Mouse (Mus musculus) urinary bladder, postnatal 14 days (tissue): ENCODE measurements at regions not wholly inside any gene's neighbourhood (a gene's known extent, or its start where the extent isn't known, plus 50 kb on each side); places are given as distances from the start of the nearest gene placed in this dataset.

Experiments
- DNase-seq: peaks from one replicate; pipeline ENCODE4 v3.0.0; 2021; ENCODE audit warnings: low spot score

- DNase-seq, result no peak
These were observed 128.9 kb upstream of the Cnr1 start for GRCm38 (mm10) chr4:33795461-33795860.

GRCm38 (mm10) chr4:33797964-33798363, 126.4 kb upstream of the Cnr1 start:
- DNase-seq, result no peak

- no peak for DNase-seq
These were observed 125.7 kb upstream of the Cnr1 start for GRCm38 (mm10) chr4:33798654-33799053.

GRCm38 (mm10) chr4:33799110-33799509, 125.3 kb upstream of the Cnr1 start:
- no peak for DNase-seq

- no peak for DNase-seq
These were observed 124.6 kb upstream of the Cnr1 start for GRCm38 (mm10) chr4:33799831-33800230.

GRCm38 (mm10) chr4:33812338-33812737, 112.1 kb upstream of the Cnr1 start:
- no peak for DNase-seq

GRCm38 (mm10) chr4:33823850-33824249, 100.5 kb upstream of the Cnr1 start:
- DNase-seq, result no peak

- no peak for DNase-seq
These were observed 91.3 kb upstream of the Cnr1 start for GRCm38 (mm10) chr4:33833134-33833533.

- DNase-seq, result no peak
These were observed 86.0 kb upstream of the Cnr1 start for GRCm38 (mm10) chr4:33838436-33838835.

GRCm38 (mm10) chr4:33840119-33840518, 84.3 kb upstream of the Cnr1 start:
- no peak for DNase-seq

- no peak for DNase-seq
These were observed 78.6 kb upstream of the Cnr1 start for GRCm38 (mm10) chr4:33845611-33846395.

GRCm38 (mm10) chr4:33850249-33850648, 74.1 kb upstream of the Cnr1 start:
- DNase-seq, result no peak

GRCm38 (mm10) chr4:33852294-33852693, 72.1 kb upstream of the Cnr1 start:
- no peak for DNase-seq

- no peak for DNase-seq
These were observed 69.3 kb upstream of the Cnr1 start for GRCm38 (mm10) chr4:33855112-33855511.

- no peak for DNase-seq
These were observed 57.3 kb upstream of the Cnr1 start for GRCm38 (mm10) chr4:33867126-33867525.

- no peak for DNase-seq
These were observed 55.1 kb upstream of the Cnr1 start for GRCm38 (mm10) chr4:33869317-33869716.
